Mouse (Mus musculus): ENCODE results near the gene Msl3l2. TPM values are rescaled to one million over a fixed set of nuclear protein-coding genes. Genes with fewer than 3 reads are reported as not detected.

Msl3l2 gene
- polyA plus RNA-seq, 1 experiment from 2014 or later, result 8.0 TPM

DNA sequence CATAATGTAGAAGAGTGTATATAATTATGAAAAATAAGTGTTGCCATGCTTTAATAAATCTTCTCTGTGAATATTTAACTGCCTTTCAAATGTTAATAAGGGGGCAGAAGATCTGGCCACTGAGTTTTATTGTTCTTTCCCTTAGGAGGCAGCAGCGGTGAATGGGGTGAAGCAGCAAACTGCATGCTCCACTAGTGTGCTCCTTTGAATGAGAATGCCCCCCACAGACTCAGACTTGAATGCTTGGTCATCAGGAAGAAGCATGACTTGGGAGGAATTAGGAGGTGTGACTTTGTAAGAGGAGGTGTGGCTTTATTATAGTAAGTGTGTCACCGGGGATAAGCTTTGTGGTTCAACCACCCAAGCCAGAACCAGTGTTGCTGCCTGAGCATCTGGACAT is 52.0 kb downstream of the Msl3l2 start:
- H3K36me3 ChIP-seq (ENCODE audit: control insufficient read depth, insufficient read depth, low read length), result no peaks in the 10 kb centered on the region
- ATAC-seq (ENCODE audit: low FRiP score, low TSS enrichment), result no peak
- no peak overlapping the region for H3K27ac ChIP-seq (ENCODE audit: low read depth, low read length)
- no peak overlapping the region for H3K4me3 ChIP-seq (ENCODE audit: low read length)
- no peaks in the 10 kb centered on the region for H3K4me1 ChIP-seq (ENCODE audit: control insufficient read depth, insufficient read depth, low read length)
- 84% methylated on average over 2 of the region's 2 CpGs for WGBS
- H3K9me3 ChIP-seq (ENCODE audit: control insufficient read depth, low read length), result no peaks in the 10 kb centered on the region
- H3K27me3 ChIP-seq (ENCODE audit: control insufficient read depth, insufficient read depth, low read length), result no peaks in the 10 kb centered on the region
- H3K4me2 ChIP-seq (replicated peaks; ENCODE audit: low read depth, low read length), result no peak overlapping the region
- H3K9ac ChIP-seq (ENCODE audit: low read depth, low read length), result no peak overlapping the region

DNA sequence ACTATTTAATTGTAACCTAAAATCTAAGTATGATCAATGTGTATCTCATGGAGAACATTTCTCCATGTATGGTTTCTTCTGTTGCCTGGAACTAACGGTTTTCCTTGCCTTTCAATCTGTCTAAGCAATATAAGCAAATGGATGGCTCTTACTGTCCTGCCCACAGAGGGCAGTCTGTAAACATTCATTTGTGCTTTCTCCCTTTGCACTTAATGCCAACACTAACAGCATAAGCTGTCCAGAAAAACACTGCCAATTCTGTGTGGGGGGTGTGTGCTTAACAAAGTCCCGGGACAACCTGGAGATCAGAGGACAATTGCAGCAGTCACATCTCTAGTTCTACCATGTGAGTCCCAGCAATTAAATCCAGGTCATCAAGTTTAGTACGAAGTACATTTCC is 57.7 kb downstream of the Msl3l2 start:
- Histone ChIP-seq H3K36me3 (ENCODE audit: control insufficient read depth, insufficient read depth, low read length) (no peaks in the 10 kb centered on the region), H3K4me1 (ENCODE audit: control insufficient read depth, insufficient read depth, low read length) (no peaks in the 10 kb centered on the region), H3K27ac (ENCODE audit: low read depth, low read length) (no peak overlapping the region), H3K9ac (ENCODE audit: low read depth, low read length) (no peak overlapping the region), H3K9me3 (ENCODE audit: control insufficient read depth, low read length) (no peaks in the 10 kb centered on the region), H3K27me3 (ENCODE audit: control insufficient read depth, insufficient read depth, low read length) (no peaks in the 10 kb centered on the region), H3K4me2 (replicated peaks; ENCODE audit: low read depth, low read length) (no peak overlapping the region), H3K4me3 (ENCODE audit: low read length) (no peak overlapping the region)
- no peak for ATAC-seq (ENCODE audit: low FRiP score, low TSS enrichment)
- 53% methylated on average over 3 of the region's 3 CpGs for WGBS

DNA sequence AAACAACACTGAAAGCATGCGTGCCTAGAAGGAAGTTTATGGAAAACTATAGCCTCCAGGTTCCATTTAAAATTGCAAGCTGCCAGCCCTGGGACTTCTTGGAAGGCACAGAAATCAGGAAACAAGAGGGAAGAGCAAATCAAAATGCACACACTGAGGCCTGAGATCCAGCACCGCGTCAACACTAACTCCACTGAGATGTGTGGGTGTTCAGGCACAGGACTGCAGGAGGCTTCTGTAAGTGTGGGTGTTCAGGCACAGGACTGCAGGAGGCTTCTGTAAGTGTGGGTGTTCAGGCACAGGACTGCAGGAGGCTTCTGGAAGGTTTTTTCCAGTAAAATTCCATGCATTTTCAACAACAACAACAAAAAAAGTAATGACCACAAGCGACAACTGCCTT is 59.0 kb downstream of the Msl3l2 start:
- Histone ChIP-seq H3K27ac (ENCODE audit: low read depth, low read length) (no peak overlapping the region), H3K4me1 (ENCODE audit: control insufficient read depth, insufficient read depth, low read length) (no peaks in the 10 kb centered on the region), H3K9me3 (ENCODE audit: control insufficient read depth, low read length) (no peaks in the 10 kb centered on the region), H3K27me3 (ENCODE audit: control insufficient read depth, insufficient read depth, low read length) (no peaks in the 10 kb centered on the region), H3K9ac (ENCODE audit: low read depth, low read length) (no peak overlapping the region), H3K4me3 (ENCODE audit: low read length) (no peak overlapping the region), H3K36me3 (ENCODE audit: control insufficient read depth, insufficient read depth, low read length) (no peaks in the 10 kb centered on the region), H3K4me2 (replicated peaks; ENCODE audit: low read depth, low read length) (no peak overlapping the region)
- 92% methylated on average over 4 of the region's 4 CpGs for WGBS
- ATAC-seq (ENCODE audit: low FRiP score, low TSS enrichment), result no peak

Other genes with a start within 250 kb of the Msl3l2 start
- gene Tbc1d32, start 121.8 kb downstream of the Msl3l2 start, polyA plus RNA-seq (2014; fragmentation: Nextera tagmentation; extraction: Ambion mirVana), result 2.8 and 6.1 TPM in 2 replicates

All from kidney, embryonic 14.5 days (tissue).